Mouse (Mus musculus): Measurements from ENCODE around the gene Btn2a2. TPM values are rescaled to one million over a fixed set of nuclear protein-coding genes. Genes with fewer than 3 reads are reported as not detected.
A peak's percentile ranks its signal among the peaks of the same experiment; 100 is the strongest.

The Btn2a2 gene
- polyA plus RNA-seq, 1 experiment from 2014 or later, result not detected

- no peak for TF ChIP-seq CTCF (IDR thresholded peaks at IDR 0.05; ENCODE audit: low read depth)
- no peak for TF ChIP-seq EP300 (IDR thresholded peaks at IDR 0.05; ENCODE audit: low read depth)
- Histone ChIP-seq H3K36me3 (replicated peaks; ENCODE audit: insufficient read depth, low read length) (no peaks in the 10 kb centered on the region), H3K9me3 (ENCODE audit: low read length) (no peaks in the 10 kb centered on the region), H3K27me3 (ENCODE audit: insufficient read depth, low read length) (no peaks in the 10 kb centered on the region), H3K4me2 (ENCODE audit: low read depth, low read length) (peak overlapping the region; percentile 80), H3K4me3 (ENCODE audit: low read depth, low read length) (peak overlapping the region; percentile 66), H3K27ac (ENCODE audit: low read depth) (peak overlapping the region; percentile 99), H3K4me1 (ENCODE audit: insufficient read depth) (peaks cover 26% of the 10 kb centered on the region), H3K9ac (replicated peaks) (peak overlapping the region; percentile 87)
- no peak for ATAC-seq
- under 1% methylated on average over 20 of the region's 20 CpGs for WGBS (ENCODE audit: insufficient replicate concordance)
- peak; percentile 74 for DNase-seq
These were observed 41.7 kb upstream of the Btn2a2 start for GRCm38 (mm10) chr13:23530181-23530900.

- peak overlapping the region; percentile 87 for H3K9ac ChIP-seq (replicated peaks)
These were observed 41.0 kb upstream of the Btn2a2 start for GRCm38 (mm10) chr13:23529480-23530165.

GRCm38 (mm10) chr13:23529005-23529404, 40.3 kb upstream of the Btn2a2 start:
- Histone ChIP-seq H3K4me1 (ENCODE audit: insufficient read depth) (peaks cover 21% of the 10 kb centered on the region), H3K27me3 (ENCODE audit: insufficient read depth, low read length) (no peaks in the 10 kb centered on the region), H3K4me2 (ENCODE audit: low read depth, low read length) (no peak overlapping the region), H3K9me3 (ENCODE audit: low read length) (no peaks in the 10 kb centered on the region), H3K9ac (replicated peaks) (no peak overlapping the region), H3K4me3 (ENCODE audit: low read depth, low read length) (no peak overlapping the region), H3K27ac (ENCODE audit: low read depth) (no peak overlapping the region), H3K36me3 (replicated peaks; ENCODE audit: insufficient read depth, low read length) (no peaks in the 10 kb centered on the region)
- TF ChIP-seq EP300 (IDR thresholded peaks at IDR 0.05; ENCODE audit: low read depth) (no peak), CTCF (IDR thresholded peaks at IDR 0.05; ENCODE audit: low read depth) (no peak)
- DNase-seq (no peak), ATAC-seq (no peak)
- 81% methylated on average over 5 of the region's 5 CpGs for WGBS (ENCODE audit: insufficient replicate concordance)

More at GRCm38 (mm10) chr13:23529480-23530165, 41.0 kb upstream of the Btn2a2 start:
- Histone ChIP-seq H3K9me3 (ENCODE audit: low read length) (no peaks in the 10 kb centered on the region), H3K4me2 (ENCODE audit: low read depth, low read length) (peak overlapping the region; percentile 80), H3K36me3 (replicated peaks; ENCODE audit: insufficient read depth, low read length) (no peaks in the 10 kb centered on the region), H3K4me3 (ENCODE audit: low read depth, low read length) (peak overlapping the region; percentile 66), H3K27me3 (ENCODE audit: insufficient read depth, low read length) (no peaks in the 10 kb centered on the region), H3K27ac (ENCODE audit: low read depth) (peak overlapping the region; percentile 99; the same call in 1 of the 2 replicates), H3K4me1 (ENCODE audit: insufficient read depth) (peaks cover 25% of the 10 kb centered on the region)
- ATAC-seq (no peak), DNase-seq (no peak)
- TF ChIP-seq CTCF (IDR thresholded peaks at IDR 0.05; ENCODE audit: low read depth) (no peak), EP300 (IDR thresholded peaks at IDR 0.05; ENCODE audit: low read depth) (no peak)
- 28% methylated on average over 2 of the region's 2 CpGs for WGBS (ENCODE audit: insufficient replicate concordance)

GRCm38 (mm10) chr13:23526312-23526711, 37.7 kb upstream of the Btn2a2 start:
- DNase-seq (peak; percentile 91), ATAC-seq (no peak)
- peak overlapping the region; percentile 42 for H3K9ac ChIP-seq (replicated peaks)
- H3K4me1 ChIP-seq (ENCODE audit: insufficient read depth), result peaks cover 12% of the 10 kb centered on the region
- H3K36me3 ChIP-seq (replicated peaks; ENCODE audit: insufficient read depth, low read length), result no peaks in the 10 kb centered on the region
- no peaks in the 10 kb centered on the region for H3K9me3 ChIP-seq (ENCODE audit: low read length)
- H3K27ac ChIP-seq (ENCODE audit: low read depth), result no peak overlapping the region
- peak overlapping the region; percentile 73 for H3K4me2 ChIP-seq (ENCODE audit: low read depth, low read length)
- TF ChIP-seq EP300 (IDR thresholded peaks at IDR 0.05; ENCODE audit: low read depth), result 0 out of 2 replicates have a peak, but pooled peaks have one; percentile 16
- TF ChIP-seq CTCF (IDR thresholded peaks at IDR 0.05; ENCODE audit: low read depth), result no peak
- under 1% methylated on average over 17 of the region's 17 CpGs for WGBS (ENCODE audit: insufficient replicate concordance)
- H3K27me3 ChIP-seq (ENCODE audit: insufficient read depth, low read length), result no peaks in the 10 kb centered on the region
- peak overlapping the region; percentile 44 for H3K4me3 ChIP-seq (ENCODE audit: low read depth, low read length)

GRCm38 (mm10) chr13:23525901-23526300, 37.2 kb upstream of the Btn2a2 start:
- H3K9me3 ChIP-seq (ENCODE audit: low read length), result no peaks in the 10 kb centered on the region
- no peak for ATAC-seq
- H3K27ac ChIP-seq (ENCODE audit: low read depth), result no peak overlapping the region
- WGBS (ENCODE audit: insufficient replicate concordance), result 3% methylated on average over 10 of the region's 10 CpGs
- peak; percentile 25 for DNase-seq
- peak overlapping the region; percentile 12; the same call in 1 of the 2 replicates for H3K9ac ChIP-seq (replicated peaks)
- no peaks in the 10 kb centered on the region for H3K27me3 ChIP-seq (ENCODE audit: insufficient read depth, low read length)
- peak overlapping the region; percentile 73 for H3K4me2 ChIP-seq (ENCODE audit: low read depth, low read length)
- peak overlapping the region; percentile 44 for H3K4me3 ChIP-seq (ENCODE audit: low read depth, low read length)
- H3K4me1 ChIP-seq (ENCODE audit: insufficient read depth), result peaks cover 12% of the 10 kb centered on the region
- no peaks in the 10 kb centered on the region for H3K36me3 ChIP-seq (replicated peaks; ENCODE audit: insufficient read depth, low read length)
- TF ChIP-seq EP300 (IDR thresholded peaks at IDR 0.05; ENCODE audit: low read depth) (no peak), CTCF (IDR thresholded peaks at IDR 0.05; ENCODE audit: low read depth) (no peak)

GRCm38 (mm10) chr13:23524654-23525053, 36.0 kb upstream of the Btn2a2 start:
- H3K27me3 ChIP-seq (ENCODE audit: insufficient read depth, low read length), result no peaks in the 10 kb centered on the region
- no peaks in the 10 kb centered on the region for H3K36me3 ChIP-seq (replicated peaks; ENCODE audit: insufficient read depth, low read length)
- DNase-seq (peak; percentile 89), ATAC-seq (peak; percentile 41)
- peaks cover 9% of the 10 kb centered on the region for H3K4me1 ChIP-seq (ENCODE audit: insufficient read depth)
- TF ChIP-seq CTCF (IDR thresholded peaks at IDR 0.05; ENCODE audit: low read depth) (peak; percentile 95), EP300 (IDR thresholded peaks at IDR 0.05; ENCODE audit: low read depth) (no peak)
- no peak overlapping the region for H3K4me3 ChIP-seq (ENCODE audit: low read depth, low read length)
- H3K9ac ChIP-seq (replicated peaks), result no peak overlapping the region
- no peak overlapping the region for H3K27ac ChIP-seq (ENCODE audit: low read depth)
- H3K9me3 ChIP-seq (ENCODE audit: low read length), result no peaks in the 10 kb centered on the region
- WGBS (ENCODE audit: insufficient replicate concordance), result 13% methylated on average over 5 of the region's 5 CpGs
- no peak overlapping the region for H3K4me2 ChIP-seq (ENCODE audit: low read depth, low read length)

All from liver, postnatal 0 days (tissue).